ENCODE assay signal across 8 mouse cellular contexts in genomic region chr12:29855007-29855406, GRCm38 (mm10).
DNase-seq lines count a peak whose midpoint lies in the region; ATAC-seq and TF ChIP-seq lines count a peak whose summit lies in the region.
"Had no signal": no experiment of that assay in that cellular context is flagged by ENCODE, and none has a peak within 500 bp of the region (broad histone marks: within the 10 kb centered on the region; RNA-seq: fewer than 3 reads in every experiment).

No protein-coding gene starts in this region.

- 32% methylated on average over 5 of the region's 5 CpGs for WGBS in midbrain, embryonic 10.5 days
- 25% methylated on average over 5 of the region's 5 CpGs for WGBS in midbrain, embryonic 13.5 days
- WGBS in liver, embryonic 14.5 days (ENCODE audit: insufficient replicate concordance), result 26% methylated on average over 5 of the region's 5 CpGs

- H3K36me3 ChIP-seq in midbrain, embryonic 10.5 days, result no peaks in the 10 kb centered on the region
- H3K36me3 ChIP-seq in midbrain, embryonic 13.5 days, result peaks cover 63% of the 10 kb centered on the region
- H3K36me3 ChIP-seq in liver, embryonic 14.5 days (replicated peaks; ENCODE audit: control insufficient read depth, insufficient read depth, low read depth), result no peaks in the 10 kb centered on the region
- H3K36me3 ChIP-seq: lung, embryonic 15.5 days had no signal

- H3K9ac ChIP-seq in midbrain, embryonic 13.5 days (replicated peaks), result no peak overlapping the region
- H3K9ac ChIP-seq in liver, embryonic 14.5 days (replicated peaks), result no peak overlapping the region
- H3K9ac ChIP-seq: lung, embryonic 15.5 days had no signal

- no peak for TF ChIP-seq EP300 in liver, embryonic 14.5 days (IDR thresholded peaks at IDR 0.05; ENCODE audit: low read depth)

- H3K27ac ChIP-seq in midbrain, embryonic 10.5 days (replicated peaks), result no peak overlapping the region
- no peak overlapping the region for H3K27ac ChIP-seq in midbrain, embryonic 13.5 days
- H3K27ac ChIP-seq in liver, embryonic 14.5 days, result no peak overlapping the region
- H3K27ac ChIP-seq: lung, embryonic 15.5 days had no signal

- DNase-seq in midbrain, embryonic 10.5 days (ENCODE audit: low spot score), result peak; percentile 65
- peak; percentile 31 for DNase-seq in adipocyte (ENCODE audit: low spot score)
- peak; percentile 78 for DNase-seq in embryo, embryonic 10.5 days (ENCODE audit: low spot score)
- peak; percentile 57 to 73 for DNase-seq in heart, postnatal 14 days
- no peak for DNase-seq in liver, embryonic 14.5 days (ENCODE audit: low read depth in 3 of 3, low spot score in 3 of 3)
- DNase-seq in right cerebral cortex, postnatal 10 days (ENCODE audit: low spot score in 2 of 2), result peak; percentile 80

- H3K9me3 ChIP-seq in midbrain, embryonic 10.5 days (replicated peaks), result no peaks in the 10 kb centered on the region
- H3K9me3 ChIP-seq in midbrain, embryonic 13.5 days, result no peaks in the 10 kb centered on the region
- no peaks in the 10 kb centered on the region for H3K9me3 ChIP-seq in liver, embryonic 14.5 days (ENCODE audit: control insufficient read depth, low read length)
- H3K9me3 ChIP-seq: lung, embryonic 15.5 days had no signal

- no peaks in the 10 kb centered on the region for H3K27me3 ChIP-seq in midbrain, embryonic 10.5 days (ENCODE audit: low read depth, poor library complexity, severe bottlenecking)
- H3K27me3 ChIP-seq in midbrain, embryonic 13.5 days, result no peaks in the 10 kb centered on the region
- H3K27me3 ChIP-seq in liver, embryonic 14.5 days (ENCODE audit: control insufficient read depth, insufficient read depth, low read length), result no peaks in the 10 kb centered on the region
- H3K27me3 ChIP-seq: lung, embryonic 15.5 days had no signal

- peak; percentile 55 for TF ChIP-seq CTCF in liver, embryonic 14.5 days (IDR thresholded peaks at IDR 0.05; ENCODE audit: low read depth)

- ATAC-seq in midbrain, embryonic 13.5 days, result no peak
- no peak for ATAC-seq in liver, embryonic 14.5 days (ENCODE audit: insufficient read depth)

- H3K4me2 ChIP-seq in midbrain, embryonic 13.5 days (replicated peaks), result no peak overlapping the region
- H3K4me2 ChIP-seq in liver, embryonic 14.5 days (ENCODE audit: low read depth), result no peak overlapping the region
- H3K4me2 ChIP-seq: lung, embryonic 15.5 days had no signal

- intact Hi-C loops in heart, postnatal 14 days (cut with DNase I), result no loop called here

- H3K4me1 ChIP-seq in midbrain, embryonic 10.5 days, result no peaks in the 10 kb centered on the region
- no peaks in the 10 kb centered on the region for H3K4me1 ChIP-seq in midbrain, embryonic 13.5 days (replicated peaks)
- H3K4me1 ChIP-seq in liver, embryonic 14.5 days (replicated peaks; ENCODE audit: control insufficient read depth in 2 of 2, insufficient read depth in 2 of 2, low read length in 1 of 2), result no peaks in the 10 kb centered on the region
- H3K4me1 ChIP-seq: lung, embryonic 15.5 days had no signal

- H3K4me3 ChIP-seq in midbrain, embryonic 10.5 days, result no peak overlapping the region
- no peak overlapping the region for H3K4me3 ChIP-seq in midbrain, embryonic 13.5 days (replicated peaks)
- H3K4me3 ChIP-seq in liver, embryonic 14.5 days (ENCODE audit: insufficient read depth in 1 of 2, low read depth in 2 of 2, low read length in 2 of 2), result no peak overlapping the region
- H3K4me3 ChIP-seq: lung, embryonic 15.5 days had no signal

Comparison
In these comparisons a context has a peak if more than half of its experiments do, and no peak if none do; other contexts are left out.
1. DNase-seq: peak in midbrain, embryonic 10.5 days (single experiment), adipocyte (single experiment), embryo, embryonic 10.5 days (single experiment), heart, postnatal 14 days (2 of 2) and right cerebral cortex, postnatal 10 days (2 of 2); none in liver, embryonic 14.5 days (0 of 3).